Mouse (Mus musculus) ES-Bruce4 (cell line): Measurements from ENCODE around the gene Pnpla2. TPM values are rescaled to one million over a fixed set of nuclear protein-coding genes. Genes with fewer than 3 reads are reported as not detected.

ENCODE experiments used
- H3K27ac ChIP-seq: 2 replicates; pipeline ENCODE4 v1.5.1; 2012; ENCODE audit warnings: low read length, inconsistent platforms; ENCODE audit not compliant: insufficient read depth
- H3K27me3 ChIP-seq: 2 replicates; pipeline ENCODE4 v1.6.1; 2012; ENCODE audit warnings: mild to moderate bottlenecking, low read length, inconsistent platforms; ENCODE audit not compliant: control insufficient read depth, poor library complexity, insufficient read depth, severe bottlenecking
- H3K36me3 ChIP-seq: 2 replicates; pipeline ENCODE4 v1.6.1; 2012; ENCODE audit warnings: inconsistent platforms, mild to moderate bottlenecking, low read length, moderate library complexity; ENCODE audit not compliant: control insufficient read depth, poor library complexity, insufficient read depth, severe bottlenecking
- H3K4me1 ChIP-seq: one replicate; pipeline ENCODE4 v1.8.1; 2011; ENCODE audit warnings: low read length; ENCODE audit not compliant: control insufficient read depth, insufficient read depth
- H3K4me3 ChIP-seq: 2 replicates; pipeline ENCODE4 v1.5.1; 2011; ENCODE audit warnings: low read depth, mild to moderate bottlenecking, low read length
- H3K9ac ChIP-seq: 2 replicates; pipeline ENCODE4 v1.6.1; 2012; ENCODE audit warnings: low read depth, mild to moderate bottlenecking, inconsistent platforms; ENCODE audit not compliant: poor library complexity, severe bottlenecking
- H3K9me3 ChIP-seq: replicated peaks from 2 replicates; pipeline ENCODE4 v1.6.1; 2012; ENCODE audit warnings: mild to moderate bottlenecking, low read length, inconsistent platforms; ENCODE audit not compliant: control insufficient read depth, poor library complexity, insufficient read depth, severe bottlenecking
- CTCF ChIP-seq: IDR thresholded peaks from one replicate; pipeline ENCODE4 v1.8.1; 2011; ENCODE audit warnings: low read depth, low read length
- EP300 ChIP-seq: IDR thresholded peaks from 2 replicates; pipeline ENCODE4 v1.6.1; 2011; ENCODE audit warnings: low read depth, low read length; ENCODE audit not compliant: insufficient read depth
- POLR2A ChIP-seq: IDR thresholded peaks from one replicate; pipeline ENCODE4 v1.8.1; 2011; ENCODE audit warnings: low read length; ENCODE audit not compliant: insufficient read depth
- polyA plus RNA-seq: library from polyadenylated mRNA; stranded (reverse); fragments of >200 nt; gene quantifications from 2 replicates; pipeline ENCODE4 v1.2.4, GENCODE M21; 2011; ENCODE audit warnings: low read depth; ENCODE audit not compliant: missing spikeins, insufficient read depth, insufficient read length

The Pnpla2 gene
- polyA plus RNA-seq, 1 experiment, result 33.3 TPM

- Histone ChIP-seq H3K4me3 (no peak overlapping the region), H3K27me3 (no peaks in the 10 kb centered on the region), H3K4me1 (no peaks in the 10 kb centered on the region), H3K9me3 (no peaks in the 10 kb centered on the region), H3K27ac (no peak overlapping the region), H3K9ac (no peak overlapping the region), H3K36me3 (no peaks in the 10 kb centered on the region)
- no peak for TF ChIP-seq CTCF
- TF ChIP-seq EP300, result no peak
- no peak for TF ChIP-seq POLR2A
These were observed 42.6 kb downstream of the Pnpla2 start for GRCm38 (mm10) chr7:141497600-141497999.

- H3K9me3 ChIP-seq, result no peaks in the 10 kb centered on the region
- no peak overlapping the region for H3K4me3 ChIP-seq
- no peak overlapping the region for H3K27ac ChIP-seq
- H3K4me1 ChIP-seq, result no peaks in the 10 kb centered on the region
- TF ChIP-seq POLR2A, result no peak
- TF ChIP-seq CTCF, result no peak
- no peak for TF ChIP-seq EP300
- H3K27me3 ChIP-seq, result no peaks in the 10 kb centered on the region
- H3K9ac ChIP-seq, result no peak overlapping the region
- no peaks in the 10 kb centered on the region for H3K36me3 ChIP-seq
These were observed 47.0 kb downstream of the Pnpla2 start for GRCm38 (mm10) chr7:141501820-141502555.

- Histone ChIP-seq H3K4me1 (no peaks in the 10 kb centered on the region), H3K9ac (no peak overlapping the region), H3K9me3 (no peaks in the 10 kb centered on the region), H3K27me3 (no peaks in the 10 kb centered on the region), H3K27ac (no peak overlapping the region), H3K36me3 (no peaks in the 10 kb centered on the region), H3K4me3 (no peak overlapping the region)
- TF ChIP-seq POLR2A (no peak), EP300 (no peak), CTCF (no peak)
These were observed 47.5 kb downstream of the Pnpla2 start for GRCm38 (mm10) chr7:141502556-141502905.

GRCm38 (mm10) chr7:141506278-141506677, 51.3 kb downstream of the Pnpla2 start:
- Histone ChIP-seq H3K27me3 (no peaks in the 10 kb centered on the region), H3K36me3 (no peaks in the 10 kb centered on the region), H3K9ac (no peak overlapping the region), H3K27ac (no peak overlapping the region), H3K9me3 (no peaks in the 10 kb centered on the region), H3K4me1 (no peaks in the 10 kb centered on the region), H3K4me3 (no peak overlapping the region)
- TF ChIP-seq POLR2A, result no peak
- TF ChIP-seq EP300, result no peak
- TF ChIP-seq CTCF, result no peak

GRCm38 (mm10) chr7:141508160-141508559, 53.2 kb downstream of the Pnpla2 start:
- no peaks in the 10 kb centered on the region for H3K9me3 ChIP-seq
- TF ChIP-seq CTCF, result no peak
- TF ChIP-seq POLR2A, result no peak
- TF ChIP-seq EP300, result no peak
- no peaks in the 10 kb centered on the region for H3K4me1 ChIP-seq
- H3K27me3 ChIP-seq, result no peaks in the 10 kb centered on the region
- no peak overlapping the region for H3K27ac ChIP-seq
- no peak overlapping the region for H3K9ac ChIP-seq
- H3K36me3 ChIP-seq, result no peaks in the 10 kb centered on the region
- no peak overlapping the region for H3K4me3 ChIP-seq

- Histone ChIP-seq H3K4me1 (no peaks in the 10 kb centered on the region), H3K4me3 (no peak overlapping the region), H3K9me3 (no peaks in the 10 kb centered on the region), H3K9ac (no peak overlapping the region), H3K27me3 (no peaks in the 10 kb centered on the region), H3K36me3 (no peaks in the 10 kb centered on the region), H3K27ac (no peak overlapping the region)
- TF ChIP-seq CTCF, result no peak
- no peak for TF ChIP-seq POLR2A
- no peak for TF ChIP-seq EP300
These were observed 55.2 kb downstream of the Pnpla2 start for GRCm38 (mm10) chr7:141510196-141510595.

Other genes with a start within 250 kb of the Pnpla2 start
- gene Lmntd2, start 241.1 kb upstream of the Pnpla2 start, polyA plus RNA-seq, result 5.9 and 6.6 TPM in 2 replicates
- 29.6 and 36.3 TPM in 2 replicates for gene Rassf7, start 239.3 kb upstream of the Pnpla2 start, polyA plus RNA-seq
- gene Phrf1, start 226.4 kb upstream of the Pnpla2 start, polyA plus RNA-seq, result 99.5 and 99.9 TPM in 2 replicates
- 0.57 TPM in 1 of 2 replicates, not detected in the other for gene Irf7, start 188.7 kb upstream of the Pnpla2 start, polyA plus RNA-seq
- gene Cdhr5, start 178.4 kb upstream of the Pnpla2 start, polyA plus RNA-seq, result not detected in 2 replicates
- gene Sct, start 176.1 kb upstream of the Pnpla2 start, polyA plus RNA-seq, result 7.4 and 8.5 TPM in 2 replicates
- gene Drd4, start 163.2 kb upstream of the Pnpla2 start, polyA plus RNA-seq, result 0.21 and 0.65 TPM in 2 replicates
- 79.2 and 79.4 TPM in 2 replicates for gene Deaf1, start 127.5 kb upstream of the Pnpla2 start, polyA plus RNA-seq
- gene Tmem80, start 127.5 kb upstream of the Pnpla2 start, polyA plus RNA-seq, result 7.0 and 8.2 TPM in 2 replicates
- 39.8 and 46.0 TPM in 2 replicates for gene Eps8l2, start 116.3 kb upstream of the Pnpla2 start, polyA plus RNA-seq
- 210 and 226 TPM in 2 replicates for gene Taldo1, start 63.0 kb upstream of the Pnpla2 start, polyA plus RNA-seq
- gene Gatd1, start 41.1 kb upstream of the Pnpla2 start, polyA plus RNA-seq, result 36.7 and 45.4 TPM in 2 replicates
- 1.3 and 2.2 TPM in 2 replicates for gene Cend1, start 25.7 kb upstream of the Pnpla2 start, polyA plus RNA-seq
- 16.3 and 19.9 TPM in 2 replicates for gene Slc25a22, start 17.3 kb upstream of the Pnpla2 start, polyA plus RNA-seq
- 22.1 and 27.6 TPM in 2 replicates for gene Pidd1, start 11.2 kb upstream of the Pnpla2 start, polyA plus RNA-seq
- gene Rplp2, start 7.8 kb upstream of the Pnpla2 start, polyA plus RNA-seq, result 2,328 and 2,759 TPM in 2 replicates
- gene Cracr2b, start 5.9 kb downstream of the Pnpla2 start, polyA plus RNA-seq, result 13.5 and 14.0 TPM in 2 replicates
- 99.0 and 107 TPM in 2 replicates for gene Cd151, start 12.2 kb downstream of the Pnpla2 start, polyA plus RNA-seq
- 12.1 and 15.3 TPM in 2 replicates for gene Polr2l, start 19.9 kb downstream of the Pnpla2 start, polyA plus RNA-seq
- gene Tspan4, start 20.0 kb downstream of the Pnpla2 start, polyA plus RNA-seq, result 37.4 and 39.9 TPM in 2 replicates
- gene Chid1, start 84.7 kb downstream of the Pnpla2 start, polyA plus RNA-seq, result 14.9 and 16.7 TPM in 2 replicates
- 102 and 108 TPM in 2 replicates for gene Ap2a2, start 107.0 kb downstream of the Pnpla2 start, polyA plus RNA-seq
- not detected in 2 replicates for gene Muc6, start 200.1 kb downstream of the Pnpla2 start, polyA plus RNA-seq
- gene Muc2, start 235.1 kb downstream of the Pnpla2 start, polyA plus RNA-seq, result 2.3 TPM in 2 replicates